Mouse (Mus musculus): ENCODE results near the gene Wfdc5. TPM values are rescaled to one million over a fixed set of nuclear protein-coding genes. Genes with fewer than 3 reads are reported as not detected.
A peak's percentile ranks its signal among the peaks of the same experiment; 100 is the strongest.

Gene Wfdc5
- polyA plus RNA-seq, 1 experiment, result not detected

- no peak within 1 kb of the TSS for H3K27ac ChIP-seq (ENCODE audit: insufficient read depth, low read length)
- 3% methylated on average over 27 of the region's 29 CpGs for WGBS
- DNase-seq, result no peak
- TF ChIP-seq POLR2A (IDR thresholded peaks at IDR 0.05; ENCODE audit: borderline replicate concordance, insufficient read depth, low read length), result no peak
- no peak for TF ChIP-seq CTCF (IDR thresholded peaks at IDR 0.05; ENCODE audit: borderline replicate concordance, insufficient read depth, low read depth, low read length)
- H3K27me3 ChIP-seq (ENCODE audit: control insufficient read depth, insufficient read depth, low read length), result peaks cover 3% of the 10 kb centered on the region; the same call in 1 of the 2 replicates
- H3K4me3 ChIP-seq (replicated peaks; ENCODE audit: insufficient read depth, low read depth, low read length), result peak within 1 kb of the TSS; percentile 1
- H3K4me1 ChIP-seq (ENCODE audit: control insufficient read depth, insufficient read depth, low read length), result 0 out of 2 replicates have a peak, but pooled peaks cover 4% of the 10 kb centered on the region
Observed at GRCm38 (mm10) chr2:164170902-164171301, 11.6 kb downstream of the Wfdc5 start, which contains the start of gene Kcns1. Gene Kcns1 (minus strand): TSS chr2:164171113.

- H3K27ac ChIP-seq (ENCODE audit: insufficient read depth, low read length), result no peak overlapping the region
- TF ChIP-seq CTCF (IDR thresholded peaks at IDR 0.05; ENCODE audit: borderline replicate concordance, insufficient read depth, low read depth, low read length) (no peak), POLR2A (IDR thresholded peaks at IDR 0.05; ENCODE audit: borderline replicate concordance, insufficient read depth, low read length) (no peak)
- no peak overlapping the region for H3K4me3 ChIP-seq (replicated peaks; ENCODE audit: insufficient read depth, low read depth, low read length)
- 0 out of 2 replicates have a peak, but pooled peaks cover 4% of the 10 kb centered on the region for H3K4me1 ChIP-seq (ENCODE audit: control insufficient read depth, insufficient read depth, low read length)
- no peak for DNase-seq
- peaks cover 3% of the 10 kb centered on the region; the same call in 1 of the 2 replicates for H3K27me3 ChIP-seq (ENCODE audit: control insufficient read depth, insufficient read depth, low read length)
- WGBS, result 33% methylated on average over 11 of the region's 11 CpGs
Observed at GRCm38 (mm10) chr2:164170326-164170725, 12.2 kb downstream of the Wfdc5 start.

GRCm38 (mm10) chr2:164168571-164168946 is 14.0 kb downstream of the Wfdc5 start:
- Histone ChIP-seq H3K4me1 (ENCODE audit: control insufficient read depth, insufficient read depth, low read length) (no peaks in the 10 kb centered on the region), H3K4me3 (replicated peaks; ENCODE audit: insufficient read depth, low read depth, low read length) (no peak overlapping the region), H3K27me3 (ENCODE audit: control insufficient read depth, insufficient read depth, low read length) (peaks cover 3% of the 10 kb centered on the region; the same call in 1 of the 2 replicates), H3K27ac (ENCODE audit: insufficient read depth, low read length) (no peak overlapping the region)
- no peak for DNase-seq
- 12% methylated on average over 42 of the region's 42 CpGs for WGBS
- TF ChIP-seq POLR2A (IDR thresholded peaks at IDR 0.05; ENCODE audit: borderline replicate concordance, insufficient read depth, low read length), result no peak
- TF ChIP-seq CTCF (IDR thresholded peaks at IDR 0.05; ENCODE audit: borderline replicate concordance, insufficient read depth, low read depth, low read length), result no peak

- Histone ChIP-seq H3K4me1 (ENCODE audit: control insufficient read depth, insufficient read depth, low read length) (no peaks in the 10 kb centered on the region), H3K4me3 (replicated peaks; ENCODE audit: insufficient read depth, low read depth, low read length) (no peak overlapping the region), H3K27ac (ENCODE audit: insufficient read depth, low read length) (no peak overlapping the region), H3K27me3 (ENCODE audit: control insufficient read depth, insufficient read depth, low read length) (peaks cover 3% of the 10 kb centered on the region; the same call in 1 of the 2 replicates)
- TF ChIP-seq CTCF (IDR thresholded peaks at IDR 0.05; ENCODE audit: borderline replicate concordance, insufficient read depth, low read depth, low read length) (no peak), POLR2A (IDR thresholded peaks at IDR 0.05; ENCODE audit: borderline replicate concordance, insufficient read depth, low read length) (no peak)
- no peak for DNase-seq
- WGBS, result 14% methylated on average over 90 of the region's 90 CpGs
Observed at GRCm38 (mm10) chr2:164167752-164168570, 14.6 kb downstream of the Wfdc5 start.

GRCm38 (mm10) chr2:164164941-164165340 is 17.6 kb downstream of the Wfdc5 start:
- peaks cover 3% of the 10 kb centered on the region; the same call in 1 of the 2 replicates for H3K27me3 ChIP-seq (ENCODE audit: control insufficient read depth, insufficient read depth, low read length)

GRCm38 (mm10) chr2:164161515-164162055 is 21.0 kb downstream of the Wfdc5 start:
- DNase-seq, result no peak
- TF ChIP-seq POLR2A (IDR thresholded peaks at IDR 0.05; ENCODE audit: borderline replicate concordance, insufficient read depth, low read length), result no peak
- TF ChIP-seq CTCF (IDR thresholded peaks at IDR 0.05; ENCODE audit: borderline replicate concordance, insufficient read depth, low read depth, low read length), result no peak
- no peak overlapping the region for H3K4me3 ChIP-seq (replicated peaks; ENCODE audit: insufficient read depth, low read depth, low read length)
- no peaks in the 10 kb centered on the region for H3K27me3 ChIP-seq (ENCODE audit: control insufficient read depth, insufficient read depth, low read length)
- H3K4me1 ChIP-seq (ENCODE audit: control insufficient read depth, insufficient read depth, low read length), result no peaks in the 10 kb centered on the region
- 89% methylated on average over 11 of the region's 11 CpGs for WGBS
- H3K27ac ChIP-seq (ENCODE audit: insufficient read depth, low read length), result no peak overlapping the region

More at GRCm38 (mm10) chr2:164164941-164165340, 17.6 kb downstream of the Wfdc5 start:
- Histone ChIP-seq H3K4me3 (replicated peaks; ENCODE audit: insufficient read depth, low read depth, low read length) (no peak overlapping the region), H3K4me1 (ENCODE audit: control insufficient read depth, insufficient read depth, low read length) (no peaks in the 10 kb centered on the region), H3K27ac (ENCODE audit: insufficient read depth, low read length) (no peak overlapping the region)
- no peak for DNase-seq
- WGBS, result 94% methylated on average over 5 of the region's 5 CpGs
- TF ChIP-seq CTCF (IDR thresholded peaks at IDR 0.05; ENCODE audit: borderline replicate concordance, insufficient read depth, low read depth, low read length) (no peak), POLR2A (IDR thresholded peaks at IDR 0.05; ENCODE audit: borderline replicate concordance, insufficient read depth, low read length) (no peak)

GRCm38 (mm10) chr2:164158838-164159237 is 23.7 kb downstream of the Wfdc5 start:
- DNase-seq, result peak in 1 of 2 experiments; percentile 16

More at GRCm38 (mm10) chr2:164158838-164159237, 23.7 kb downstream of the Wfdc5 start:
- WGBS, result 59% methylated on average over 2 of the region's 2 CpGs
- no peaks in the 10 kb centered on the region for H3K27me3 ChIP-seq (ENCODE audit: control insufficient read depth, insufficient read depth, low read length)
- TF ChIP-seq POLR2A (IDR thresholded peaks at IDR 0.05; ENCODE audit: borderline replicate concordance, insufficient read depth, low read length), result no peak
- no peak for TF ChIP-seq CTCF (IDR thresholded peaks at IDR 0.05; ENCODE audit: borderline replicate concordance, insufficient read depth, low read depth, low read length)
- H3K4me1 ChIP-seq (ENCODE audit: control insufficient read depth, insufficient read depth, low read length), result no peaks in the 10 kb centered on the region; the same call in 1 of the 2 replicates
- H3K27ac ChIP-seq (ENCODE audit: insufficient read depth, low read length), result no peak overlapping the region
- no peak overlapping the region for H3K4me3 ChIP-seq (replicated peaks; ENCODE audit: insufficient read depth, low read depth, low read length)
